1 mouse cellular context compared by ENCODE assay signal in the genomic region with DNA sequence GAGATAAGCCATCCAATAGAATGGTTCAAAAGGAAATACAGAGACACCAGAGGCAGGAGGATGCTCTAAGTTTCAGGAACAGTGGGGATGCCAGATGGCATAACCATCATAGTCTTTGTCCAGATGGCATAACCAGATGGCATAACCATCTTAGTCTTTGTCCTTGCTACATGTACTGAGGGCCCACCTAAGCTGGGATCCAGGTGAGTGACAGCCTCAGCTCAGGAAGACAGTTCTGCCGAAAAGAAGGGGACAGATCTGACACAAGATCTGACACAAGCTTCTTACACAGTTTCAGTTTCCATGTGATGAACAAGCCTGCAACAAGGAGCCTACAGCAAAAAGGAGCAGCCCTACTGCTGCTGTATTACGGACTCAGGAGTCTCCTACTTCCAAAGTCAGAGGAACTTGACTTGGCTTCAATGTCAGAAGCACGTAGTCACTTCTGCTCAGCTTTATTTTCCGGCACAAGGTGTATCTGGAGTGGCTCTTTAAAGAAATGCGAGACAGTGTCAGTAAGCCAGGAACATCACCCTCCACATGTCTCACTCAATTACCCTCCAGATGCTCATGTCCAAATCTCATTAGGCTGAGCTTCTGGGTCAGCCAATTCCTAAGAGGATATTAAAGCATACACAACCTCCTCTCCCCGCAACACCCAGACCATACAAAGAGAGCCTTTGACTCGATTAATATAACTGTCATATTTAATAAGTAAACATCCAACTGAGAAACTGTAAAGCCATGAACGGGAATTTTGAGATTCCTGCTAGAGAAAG.
TF ChIP-seq lines count a peak whose summit lies in the region.

No protein-coding gene starts in this region.

TF ChIP-seq in CH12.LX, 34 proteins besides CTCF, POLR2A, EP300 and RAD21 (continued from another document):
- TF ChIP-seq JUN (IDR thresholded peaks at IDR 0.05; ENCODE audit: insufficient read depth, low read depth, low read length): no peak
- no peak for TF ChIP-seq MYC (IDR thresholded peaks at IDR 0.05; ENCODE audit: low read depth, low read length)
- TF ChIP-seq CHD2 (IDR thresholded peaks at IDR 0.05; ENCODE audit: low read length): no peak
- TF ChIP-seq SMC3 (IDR thresholded peaks at IDR 0.05; ENCODE audit: low read depth, low read length): no peak
- TF ChIP-seq ELF1 (IDR thresholded peaks at IDR 0.05; ENCODE audit: low read depth, low read length): no peak
- no peak for TF ChIP-seq RCOR1 (conservative IDR thresholded peaks at IDR 0.05; ENCODE audit: low read depth, low read length)
- no peak for TF ChIP-seq ZC3H11A (IDR thresholded peaks at IDR 0.05; ENCODE audit: low read depth, low read length)
- TF ChIP-seq E2F4 (IDR thresholded peaks at IDR 0.05; ENCODE audit: insufficient replicate concordance, low read depth, low read length): no peak
- TF ChIP-seq GABPA (IDR thresholded peaks at IDR 0.05; ENCODE audit: insufficient replicate concordance, low read depth, low read length): no peak
